Mouse (Mus musculus) spleen, postnatal 4 days (tissue): Measurements from ENCODE around the gene Slc16a13.
"Not testable (repeated sequence)": the region's sequence is repeated elsewhere in the genome, so short reads cannot be mapped to it uniquely, and the experiment has no call there.

Source experiments
- DNase-seq, 2 experiments: peaks; one replicate each; pipeline ENCODE4 v3.0.0; 2022; ENCODE audit warnings: low spot score in 2 of 2

The Slc16a13 gene

DNA sequence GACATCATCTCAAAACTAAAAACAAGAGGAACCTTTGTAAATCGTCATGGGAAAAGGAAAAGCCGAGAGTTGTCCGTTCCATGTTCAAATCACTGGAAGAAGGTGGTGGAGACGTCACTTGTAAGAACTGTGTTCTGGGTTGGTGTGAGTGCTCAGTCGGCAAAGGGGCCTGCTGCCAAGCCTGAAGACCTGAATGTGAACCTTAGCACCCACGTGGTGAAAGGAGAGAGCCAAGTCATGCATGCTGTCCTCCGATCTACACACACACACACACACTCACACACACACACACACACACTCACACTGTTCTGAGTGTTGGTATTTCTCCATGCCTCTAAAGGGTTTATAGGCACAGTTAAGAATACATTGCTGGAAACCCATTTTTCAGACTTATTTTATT lies 49.7 kb downstream of the Slc16a13 start:
- DNase-seq: no peak

DNA sequence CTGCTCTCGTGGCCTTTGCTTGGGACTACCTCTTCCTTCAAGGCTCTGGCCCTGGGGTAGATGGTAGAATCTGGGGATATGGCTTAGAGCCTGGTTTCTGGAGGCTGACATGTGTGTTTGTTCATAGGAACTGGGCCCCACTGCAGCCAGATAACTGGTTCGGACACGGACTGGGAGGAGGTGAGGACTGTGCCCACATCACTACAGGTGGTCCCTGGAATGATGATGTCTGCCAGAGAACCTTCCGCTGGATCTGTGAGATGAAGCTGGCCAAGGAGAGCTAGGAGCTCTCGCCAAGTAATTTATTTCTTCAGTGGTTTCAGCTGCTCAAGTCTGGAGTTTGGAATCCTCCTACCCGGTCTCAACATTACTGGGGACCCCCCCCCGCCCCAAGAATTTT lies 50.6 kb downstream of the Slc16a13 start:
- no peak for DNase-seq

DNA sequence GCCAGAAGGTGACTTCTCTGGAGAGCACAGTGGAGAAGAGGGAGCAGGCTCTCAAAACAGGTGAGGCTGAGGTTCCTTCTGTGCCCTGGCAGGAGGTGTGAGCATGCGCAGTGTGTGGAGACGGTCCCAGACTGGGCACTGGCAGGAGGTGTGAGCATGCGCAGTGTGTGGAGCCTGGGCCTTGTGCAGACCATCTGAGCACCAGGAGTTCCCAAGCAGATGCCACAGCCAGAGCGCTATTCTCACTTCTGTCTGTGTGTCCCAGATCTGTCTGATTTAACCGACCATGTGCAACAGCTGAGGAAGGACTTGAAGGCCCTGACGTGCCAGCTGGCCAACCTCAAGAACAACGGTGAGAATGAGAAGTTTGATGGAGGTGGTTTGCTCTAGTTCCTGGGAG lies 51.4 kb downstream of the Slc16a13 start:
- DNase-seq: not testable (repeated sequence)

DNA sequence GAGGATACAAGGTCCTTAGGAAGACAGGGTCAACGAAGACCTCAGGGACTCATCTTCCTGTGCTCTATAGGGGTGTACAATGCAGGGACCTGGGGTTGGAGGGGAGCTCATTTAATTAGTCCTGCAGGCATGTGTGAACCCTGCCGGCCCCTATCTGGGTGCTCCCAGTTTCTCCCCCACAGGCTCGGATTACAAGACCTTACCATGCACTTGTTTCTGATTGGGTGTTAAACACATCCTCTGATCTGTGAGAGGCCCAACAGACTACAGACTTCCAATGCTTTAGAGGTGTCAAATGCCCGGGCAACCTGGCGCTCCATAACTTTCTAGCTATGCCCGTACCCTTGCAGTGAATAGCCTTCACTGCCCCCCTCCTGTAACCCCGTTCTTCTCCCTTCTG lies 52.7 kb downstream of the Slc16a13 start:
- no peak for DNase-seq
